Mouse (Mus musculus) ES-E14 (cell line): ENCODE results near the gene Tagln. TPM values are rescaled to one million over a fixed set of nuclear protein-coding genes. Genes with fewer than 3 reads are reported as not detected.

ENCODE experiments used
- DNase-seq: peaks from one replicate; pipeline ENCODE4 v3.0.0-alpha.2; 2013; ENCODE audit warnings: low read depth, low spot score
- H3K27ac ChIP-seq: 2 replicates; pipeline ENCODE4 v1.5.1; 2012; ENCODE audit warnings: low read depth, mild to moderate bottlenecking, low read length, moderate library complexity, mixed read lengths; ENCODE audit not compliant: poor library complexity, insufficient read depth, severe bottlenecking
- H3K36me3 ChIP-seq: 2 replicates; pipeline ENCODE4 v1.6.1; 2012; ENCODE audit warnings: mild to moderate bottlenecking, low read length, moderate library complexity, mixed read lengths; ENCODE audit not compliant: control insufficient read depth, poor library complexity, insufficient read depth, severe bottlenecking
- H3K4me1 ChIP-seq, 2 experiments: fragments of 150-350 bp in 1 of 2; sonication (generic) in 1 of 2; 2 replicates each; pipeline ENCODE4 v1.6.1; 2012; ENCODE audit warnings: low read length in 2 of 2, mild to moderate bottlenecking in 1 of 2, mixed read lengths in 1 of 2; ENCODE audit not compliant: control insufficient read depth in 2 of 2, insufficient read depth in 2 of 2, poor library complexity in 1 of 2
- H3K4me3 ChIP-seq, 2 experiments: fragments of 150-350 bp in 1 of 2; sonication (generic) in 1 of 2; 2 replicates each; pipeline ENCODE4 v1.5.1; 2012; ENCODE audit warnings: low read length in 2 of 2, low read depth in 1 of 2, mild to moderate bottlenecking in 1 of 2, mixed read lengths in 1 of 2; ENCODE audit not compliant: insufficient read depth in 1 of 2, poor library complexity in 1 of 2, severe bottlenecking in 1 of 2
- H3K9ac ChIP-seq: 2 replicates; pipeline ENCODE4 v1.6.1; 2012; ENCODE audit warnings: low read depth, mild to moderate bottlenecking, low read length, mixed read lengths; ENCODE audit not compliant: poor library complexity, insufficient read depth, severe bottlenecking
- H3K9me3 ChIP-seq: fragments of 150-350 bp; sonication (generic); 2 replicates; pipeline ENCODE4 v1.6.1; 2012; ENCODE audit warnings: low read depth, mild to moderate bottlenecking, low read length; ENCODE audit not compliant: control insufficient read depth, insufficient read depth
- CHD2 ChIP-seq: IDR thresholded peaks from 2 replicates; pipeline ENCODE4 v1.6.1; 2014; ENCODE audit warnings: mild to moderate bottlenecking, low read depth, low read length, inconsistent platforms
- HCFC1 ChIP-seq: IDR thresholded peaks from 2 replicates; pipeline ENCODE4 v1.6.1; 2012; ENCODE audit warnings: low read length, inconsistent platforms, borderline replicate concordance; ENCODE audit not compliant: insufficient read depth
- MAFK ChIP-seq: IDR thresholded peaks from 2 replicates; pipeline ENCODE4 v1.6.1; 2014; ENCODE audit warnings: mild to moderate bottlenecking, low read depth, low read length, inconsistent platforms; ENCODE audit not compliant: insufficient read depth
- ZC3H11A ChIP-seq: IDR thresholded peaks from 2 replicates; pipeline ENCODE4 v1.6.1; 2012; ENCODE audit warnings: low read depth, mild to moderate bottlenecking, inconsistent platforms, low read length, borderline replicate concordance
- ZNF384 ChIP-seq: IDR thresholded peaks from 2 replicates; pipeline ENCODE4 v1.6.1; 2012; ENCODE audit warnings: low read depth, low read length, inconsistent platforms
- in situ Hi-C, 2 experiments: fragments of 600-800 bp; cut with MboI; formaldehyde crosslinking; loops; one replicate each; pipeline ENCODE4 v1.15.1; 2025; ENCODE audit warnings: low sequenced_read_pairs in 2 of 2, inconsistent platforms in 1 of 2; ENCODE audit not compliant: unreplicated experiment in 2 of 2
- total RNA-seq: library from RNA; depleted of rRNA; stranded (reverse); fragments of 300-350 nt; gene quantifications from 2 replicates; pipeline ENCODE4 v1.2.3, GENCODE M21; 2012

Gene Tagln
- total RNA-seq, 1 experiment = 575 TPM

DNA sequence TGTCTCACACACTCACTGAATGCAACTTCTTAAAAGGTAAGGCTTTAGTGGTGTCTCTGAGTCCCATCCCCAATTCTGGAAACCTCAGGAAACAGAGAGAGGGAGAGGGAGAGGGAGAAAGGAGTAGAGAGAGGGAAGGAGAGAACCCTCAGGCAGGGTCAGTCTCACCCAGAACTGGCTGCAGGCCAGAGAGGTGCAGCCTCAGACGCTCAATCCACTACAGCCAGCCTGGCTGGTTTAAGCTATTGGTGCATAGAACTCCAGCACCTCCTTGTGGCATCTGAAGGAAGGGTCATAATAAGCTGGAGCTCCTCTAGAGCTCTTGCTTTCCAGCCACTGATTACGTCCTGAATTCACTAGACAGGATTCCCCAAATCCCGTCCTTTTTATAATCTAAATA, 1.0 kb upstream of the Tagln start:
- TF ChIP-seq ZC3H11A (peak; percentile 36; the same call in 1 of the 2 replicates), MAFK (no peak)
- Histone ChIP-seq H3K9ac (no peak overlapping the region), H3K4me1 (peaks cover 1 to 12% of the 10 kb centered on the region in 2 experiments; a peak in 2 of 4 replicates), H3K27ac (no peak overlapping the region), H3K36me3 (peaks cover 8% of the 10 kb centered on the region; the same call in 1 of the 2 replicates), H3K4me3 (no peak overlapping the region), H3K9me3 (no peaks in the 10 kb centered on the region)
- in situ Hi-C loops = no loop called here
- no peak for DNase-seq

DNA sequence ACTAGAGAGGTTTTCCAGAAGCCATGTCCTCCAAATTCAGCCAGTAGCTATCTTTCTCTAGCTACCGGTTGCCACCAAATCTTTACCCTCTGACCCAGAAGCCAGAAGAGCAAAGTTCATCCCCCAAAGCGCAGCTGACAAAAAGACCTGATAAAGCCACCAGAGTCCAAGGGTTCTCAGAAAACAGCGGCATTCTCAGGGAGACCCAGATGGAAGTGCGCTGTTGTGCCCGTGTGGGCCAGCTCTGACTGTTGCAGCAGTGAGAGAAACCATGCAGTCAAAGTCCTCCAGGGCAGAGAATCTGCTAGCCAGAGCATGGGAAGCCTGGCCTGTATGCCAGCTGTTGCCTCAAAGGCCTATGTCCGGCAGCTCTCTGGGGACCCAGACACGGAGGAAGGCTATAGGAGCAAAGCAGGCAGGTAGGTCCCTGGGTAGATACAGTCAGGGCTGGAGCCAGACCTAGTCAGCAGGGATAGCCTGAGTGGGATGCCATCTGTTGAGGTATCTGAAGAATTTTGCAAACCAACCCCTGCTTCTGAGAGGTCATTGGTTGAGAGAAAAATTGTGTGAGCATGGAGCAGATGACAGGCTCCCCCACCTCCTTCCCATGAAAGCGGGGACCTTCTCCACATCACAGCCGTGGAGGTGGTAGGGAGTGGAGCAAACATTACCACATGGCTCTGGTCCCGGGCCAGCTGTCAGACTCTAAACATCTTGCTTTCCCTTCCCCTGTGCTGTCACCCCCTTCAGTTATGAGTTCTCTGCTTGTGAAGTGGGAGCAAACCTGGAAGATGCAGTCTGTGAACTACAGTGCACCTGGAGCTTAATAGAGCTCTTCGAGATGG, 3.1 kb downstream of the Tagln start:
- H3K9ac ChIP-seq = no peak overlapping the region
- no peak for DNase-seq
- H3K36me3 ChIP-seq = peaks cover 14% of the 10 kb centered on the region
- no peaks in the 10 kb centered on the region for H3K9me3 ChIP-seq
- no peak overlapping the region for H3K27ac ChIP-seq
- TF ChIP-seq CHD2 = no peak
- TF ChIP-seq HCFC1 = no peak
- no peak for TF ChIP-seq ZNF384
- no peak for TF ChIP-seq ZC3H11A
- no peak for TF ChIP-seq MAFK
- in situ Hi-C loops = no loop called here
- H3K4me3 ChIP-seq = no peak overlapping the region
- H3K4me1 ChIP-seq = peaks cover 1 to 10% of the 10 kb centered on the region in 2 experiments; a peak in 1 of 4 replicates

DNA sequence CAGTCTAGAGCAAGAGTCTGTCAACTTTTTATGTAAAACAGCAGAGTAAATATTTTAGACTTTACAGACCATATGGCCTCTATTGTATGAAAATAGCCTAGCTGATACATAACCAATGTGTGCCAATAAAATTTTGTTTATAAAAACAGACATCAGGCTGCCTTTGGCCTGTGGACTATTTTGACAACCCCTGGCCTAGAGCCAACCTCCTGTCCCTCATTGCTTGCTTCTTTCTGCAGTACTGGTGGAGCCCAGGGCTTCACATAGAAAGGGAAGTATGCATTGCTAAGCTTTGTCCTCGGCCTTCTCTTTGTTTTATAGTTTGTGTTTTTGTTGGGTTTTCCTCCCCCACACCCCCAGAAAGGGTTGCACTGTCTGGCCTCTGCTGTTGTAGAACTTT, 3.9 kb downstream of the Tagln start:
- Histone ChIP-seq H3K4me1 (peaks cover 1 to 10% of the 10 kb centered on the region in 2 experiments; a peak in 1 of 4 replicates), H3K36me3 (peaks cover 20% of the 10 kb centered on the region), H3K9ac (no peak overlapping the region), H3K4me3 (no peak overlapping the region), H3K9me3 (no peaks in the 10 kb centered on the region), H3K27ac (no peak overlapping the region)
- no peak for DNase-seq
- TF ChIP-seq HCFC1 = no peak
- TF ChIP-seq ZNF384 = no peak
- TF ChIP-seq CHD2 = no peak
- no peak for TF ChIP-seq ZC3H11A
- no peak for TF ChIP-seq MAFK
- in situ Hi-C loops = no loop called here

DNA sequence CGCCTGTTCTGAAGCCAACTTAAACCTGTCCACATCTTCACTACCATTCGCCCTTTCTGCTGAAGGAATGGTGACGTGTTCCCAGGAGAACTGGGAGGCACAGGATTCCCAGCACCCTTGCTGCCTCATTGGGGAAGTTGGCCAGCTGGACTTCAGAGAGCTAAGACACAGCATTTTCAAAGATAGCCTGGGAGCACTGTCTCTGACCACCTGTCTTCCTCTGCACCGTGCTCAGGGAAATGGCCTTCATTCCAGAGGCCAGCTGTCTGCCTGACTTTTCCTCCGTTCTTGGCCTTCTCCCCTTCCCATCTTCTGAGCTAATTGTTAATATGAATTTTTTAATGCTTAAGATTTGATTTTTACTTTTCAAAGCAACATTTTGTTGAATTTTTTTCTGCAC, 6.6 kb downstream of the Tagln start:
- no peak for DNase-seq
- Histone ChIP-seq H3K9me3 (no peaks in the 10 kb centered on the region), H3K27ac (no peak overlapping the region), H3K36me3 (peaks cover 22% of the 10 kb centered on the region), H3K4me3 (no peak overlapping the region), H3K9ac (no peak overlapping the region), H3K4me1 (no peaks in the 10 kb centered on the region)
- in situ Hi-C loops = no loop called here
- TF ChIP-seq CHD2 = no peak
- no peak for TF ChIP-seq HCFC1

DNA sequence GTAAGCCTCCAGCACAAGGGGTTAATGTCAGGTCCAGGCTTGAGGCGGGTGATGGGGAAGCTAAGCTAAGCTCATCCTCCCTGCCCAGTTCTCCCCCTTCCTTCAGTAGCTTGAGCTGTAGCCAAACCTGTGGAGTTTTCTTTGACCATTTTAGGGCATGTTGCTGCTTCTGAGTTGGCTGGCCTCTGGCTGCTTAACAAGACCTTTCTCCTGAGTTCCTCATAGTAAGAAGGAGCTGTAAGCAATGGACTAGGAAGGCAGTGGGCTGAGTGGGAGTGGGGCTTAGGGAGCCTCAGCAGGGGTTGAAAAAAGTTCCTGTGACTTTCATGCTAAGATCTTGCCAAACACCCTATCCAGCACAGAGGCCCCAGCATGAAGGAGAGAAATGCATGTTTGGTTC, 16.0 kb downstream of the Tagln start:
- Histone ChIP-seq H3K9me3 (no peaks in the 10 kb centered on the region), H3K27ac (no peak overlapping the region), H3K36me3 (peaks cover 6% of the 10 kb centered on the region), H3K4me3 (no peak overlapping the region), H3K4me1 (no peaks in the 10 kb centered on the region), H3K9ac (no peak overlapping the region)
- in situ Hi-C loops = no loop called here
- no peak for DNase-seq
- TF ChIP-seq ZNF384 (no peak), CHD2 (no peak), ZC3H11A (no peak), HCFC1 (no peak), MAFK (no peak)
